In genomic region chr13:60376705-60377104, GRCm38 (mm10) we compare ENCODE assay signal across 29 mouse cellular contexts.
DNase-seq lines count a peak whose midpoint lies in the region; ATAC-seq and TF ChIP-seq lines count a peak whose summit lies in the region.
"Had no signal": no experiment of that assay in that cellular context is flagged by ENCODE, and none has a peak within 500 bp of the region (broad histone marks: within the 10 kb centered on the region; RNA-seq: fewer than 3 reads in every experiment).

No protein-coding gene starts in this region.

- no peak overlapping the region for H3K4me3 ChIP-seq in lung, embryonic 15.5 days
- H3K4me3 ChIP-seq in lung, postnatal 0 days (ENCODE audit: low read depth, low read length) = no peak overlapping the region
- no peak overlapping the region for H3K4me3 ChIP-seq in limb, embryonic 13.5 days
- H3K4me3 ChIP-seq in stomach, postnatal 0 days (ENCODE audit: low read depth, low read length) = no peak overlapping the region
- H3K4me3 ChIP-seq: gastrocnemius, adult 2 months; heart, adult 2 months; heart, embryonic 13.5 days; midbrain, embryonic 15.5 days; neural tube, embryonic 15.5 days had no signal

- 47% methylated on average over 2 of the region's 2 CpGs for whole genome bisulfite sequencing in lung, embryonic 15.5 days
- 52% methylated on average over 2 of the region's 2 CpGs for WGBS in lung, postnatal 0 days
- 39% methylated on average over 2 of the region's 2 CpGs for WGBS in limb, embryonic 13.5 days
- 65% methylated on average over 2 of the region's 2 CpGs for WGBS in stomach, postnatal 0 days

- H3K4me1 ChIP-seq in lung, embryonic 15.5 days = peaks cover 5% of the 10 kb centered on the region; the same call in 1 of the 2 replicates
- H3K4me1 ChIP-seq in lung, postnatal 0 days (ENCODE audit: insufficient read depth, low read depth, low read length) = no peaks in the 10 kb centered on the region
- H3K4me1 ChIP-seq in limb, embryonic 13.5 days = peaks cover 22% of the 10 kb centered on the region
- H3K4me1 ChIP-seq in stomach, postnatal 0 days (replicated peaks; ENCODE audit: control insufficient read depth, insufficient read depth) = no peaks in the 10 kb centered on the region
- H3K4me1 ChIP-seq: heart, embryonic 13.5 days; midbrain, embryonic 15.5 days; neural tube, embryonic 15.5 days had no signal

- H3K27ac ChIP-seq in lung, embryonic 15.5 days = no peak overlapping the region
- H3K27ac ChIP-seq in lung, postnatal 0 days (ENCODE audit: low read length) = no peak overlapping the region
- peak overlapping the region; percentile 84 for H3K27ac ChIP-seq in limb, embryonic 13.5 days
- no peak overlapping the region for H3K27ac ChIP-seq in stomach, postnatal 0 days (replicated peaks)
- H3K27ac ChIP-seq: gastrocnemius, adult 2 months; heart, adult 2 months; heart, embryonic 13.5 days; hindbrain, embryonic 14.5 days; liver, embryonic 14.5 days; midbrain, embryonic 15.5 days; neural tube, embryonic 15.5 days had no signal

- H3K9ac ChIP-seq in lung, embryonic 15.5 days = no peak overlapping the region
- no peak overlapping the region for H3K9ac ChIP-seq in lung, postnatal 0 days (replicated peaks; ENCODE audit: low read depth)
- H3K9ac ChIP-seq in limb, embryonic 13.5 days = no peak overlapping the region
- no peak overlapping the region for H3K9ac ChIP-seq in stomach, postnatal 0 days (ENCODE audit: low read length)
- H3K9ac ChIP-seq: heart, embryonic 13.5 days; hindbrain, embryonic 14.5 days; liver, embryonic 14.5 days; midbrain, embryonic 15.5 days; neural tube, embryonic 15.5 days had no signal

- no peak for TF ChIP-seq EP300 in lung, postnatal 0 days (IDR thresholded peaks at IDR 0.05)
- TF ChIP-seq EP300 in stomach, postnatal 0 days (optimal IDR thresholded peaks at IDR 0.05) = no peak

- no peaks in the 10 kb centered on the region for H3K36me3 ChIP-seq in lung, embryonic 15.5 days
- H3K36me3 ChIP-seq in lung, postnatal 0 days (ENCODE audit: insufficient read depth, low read length) = no peaks in the 10 kb centered on the region
- H3K36me3 ChIP-seq in limb, embryonic 13.5 days = no peaks in the 10 kb centered on the region
- H3K36me3 ChIP-seq in stomach, postnatal 0 days (ENCODE audit: control insufficient read depth, insufficient read depth, low read length) = no peaks in the 10 kb centered on the region
- H3K36me3 ChIP-seq: heart, embryonic 13.5 days; midbrain, embryonic 15.5 days; neural tube, embryonic 15.5 days had no signal

- no peak overlapping the region for H3K4me2 ChIP-seq in lung, embryonic 15.5 days
- no peak overlapping the region for H3K4me2 ChIP-seq in lung, postnatal 0 days (replicated peaks; ENCODE audit: low read depth, low read length)
- H3K4me2 ChIP-seq in limb, embryonic 13.5 days (replicated peaks) = no peak overlapping the region
- H3K4me2 ChIP-seq in stomach, postnatal 0 days (replicated peaks; ENCODE audit: low read depth) = no peak overlapping the region
- H3K4me2 ChIP-seq: heart, embryonic 13.5 days; hindbrain, embryonic 14.5 days; midbrain, embryonic 15.5 days; neural tube, embryonic 15.5 days had no signal

- no peaks in the 10 kb centered on the region for H3K9me3 ChIP-seq in lung, embryonic 15.5 days
- H3K9me3 ChIP-seq in lung, postnatal 0 days (ENCODE audit: low read length) = no peaks in the 10 kb centered on the region
- H3K9me3 ChIP-seq in limb, embryonic 13.5 days = no peaks in the 10 kb centered on the region
- H3K9me3 ChIP-seq in stomach, postnatal 0 days (ENCODE audit: control insufficient read depth, low read length) = no peaks in the 10 kb centered on the region
- H3K9me3 ChIP-seq: heart, embryonic 13.5 days; midbrain, embryonic 15.5 days; neural tube, embryonic 15.5 days had no signal

- no peaks in the 10 kb centered on the region for H3K27me3 ChIP-seq in lung, embryonic 15.5 days
- H3K27me3 ChIP-seq in lung, postnatal 0 days (replicated peaks; ENCODE audit: insufficient read depth, low read length) = no peaks in the 10 kb centered on the region
- no peaks in the 10 kb centered on the region for H3K27me3 ChIP-seq in limb, embryonic 13.5 days
- H3K27me3 ChIP-seq in stomach, postnatal 0 days (ENCODE audit: control insufficient read depth, insufficient read depth, low read length) = no peaks in the 10 kb centered on the region
- H3K27me3 ChIP-seq: heart, embryonic 13.5 days; midbrain, embryonic 15.5 days; neural tube, embryonic 15.5 days; Patski had no signal

- DNase-seq in heart, adult 11 months = peak; percentile 65
- DNase-seq in heart, adult 8-10 months (ENCODE audit: low spot score) = no peak
- DNase-seq in lung, postnatal 0 days (ENCODE audit: low spot score) = no peak
- peak; percentile 18 for DNase-seq in stomach, postnatal 0 days (ENCODE audit: low spot score)
- no peak for DNase-seq in thymus, postnatal 0 days (ENCODE audit: low spot score)
- no peak for DNase-seq in ovary, postnatal 10 days (ENCODE audit: low spot score)
- DNase-seq: adrenal gland, postnatal 10 days; cerebellum, adult 11 months; cerebellum, postnatal 10 days; gastrocnemius, adult 2 months; gastrocnemius, postnatal 36 days; heart, adult 2 months; heart, postnatal 10 days; kidney, postnatal 14 days; layer of hippocampus, adult 9-11 months; liver; lung, postnatal 14 days; right cerebral cortex, postnatal 25 days; spleen, adult 18-20 months had no signal

- ATAC-seq in lung, embryonic 15.5 days (ENCODE audit: borderline replicate concordance, extremely low read depth, low FRiP score, low TSS enrichment) = peak; percentile 55; the same call in 1 of the 2 replicates
- no peak for ATAC-seq in lung, postnatal 0 days
- ATAC-seq in limb, embryonic 13.5 days (ENCODE audit: low FRiP score, low read depth) = peak; percentile 54; the same call in 1 of the 2 replicates
- ATAC-seq in stomach, postnatal 0 days (ENCODE audit: low FRiP score, low TSS enrichment) = no peak
- ATAC-seq: forebrain, embryonic 16.5 days; intestine, postnatal 0 days; midbrain, embryonic 15.5 days; Patski had no signal

- no peak for TF ChIP-seq CTCF in lung, postnatal 0 days (IDR thresholded peaks at IDR 0.05)
- TF ChIP-seq CTCF in stomach, postnatal 0 days (IDR thresholded peaks at IDR 0.05; ENCODE audit: low read depth) = no peak

Comparison
In these comparisons a context has a peak if more than half of its experiments do, and no peak if none do; other contexts are left out.
1. DNase-seq: peak in heart, adult 11 months (single experiment) and stomach, postnatal 0 days (single experiment); none in heart, adult 8-10 months (single experiment), lung, postnatal 0 days (single experiment), thymus, postnatal 0 days (single experiment) and ovary, postnatal 10 days (single experiment).
2. ATAC-seq: peak in lung, embryonic 15.5 days (single experiment) and limb, embryonic 13.5 days (single experiment); none in lung, postnatal 0 days (single experiment) and stomach, postnatal 0 days (single experiment).